Mouse (Mus musculus) liver, embryonic 14.5 days (tissue): ENCODE results near the gene Slc9a5. TPM values are rescaled to one million over a fixed set of nuclear protein-coding genes. Genes with fewer than 3 reads are reported as not detected.

ENCODE experiments used
- ATAC-seq: fragments of 200-750 bp; cut with Nextera tagmentation; 2 replicates; pipeline ENCODE4 v1.8.0; 2017; ENCODE audit warnings: moderate number of reproducible peaks, mild to moderate bottlenecking, moderate library complexity; ENCODE audit not compliant: insufficient read depth
- DNase-seq, 3 experiments: peaks; one replicate each; pipeline ENCODE4 v3.0.0-alpha.2; 2012 to 2013; ENCODE audit warnings: low read depth in 3 of 3, low spot score in 3 of 3
- H3K27ac ChIP-seq: fragments of 300-500 bp; sonication (generic); 2 replicates; pipeline ENCODE4 v1.5.1; 2014; ENCODE audit warnings: moderate library complexity, mild to moderate bottlenecking, control low read depth, inconsistent platforms
- H3K27me3 ChIP-seq: fragments of 300-500 bp; sonication (generic); 2 replicates; pipeline ENCODE4 v1.6.1; 2014; ENCODE audit warnings: mild to moderate bottlenecking, low read length, moderate library complexity; ENCODE audit not compliant: control insufficient read depth, insufficient read depth
- H3K36me3 ChIP-seq: fragments of 300-500 bp; sonication (generic); replicated peaks from 2 replicates; pipeline ENCODE4 v1.6.1; 2014; ENCODE audit warnings: low read depth; ENCODE audit not compliant: control insufficient read depth, insufficient read depth
- H3K4me1 ChIP-seq, 2 experiments: fragments of 200-500 bp in 1 of 2; fragments of 300-500 bp in 1 of 2; sonication (generic) in 1 of 2; replicated peaks; 2 replicates each; pipeline ENCODE4 v1.6.1; 2012 to 2014; ENCODE audit warnings: antibody characterized with exemption in 1 of 2, inconsistent platforms in 1 of 2, low read length in 1 of 2; ENCODE audit not compliant: control insufficient read depth in 2 of 2, insufficient read depth in 2 of 2
- H3K4me2 ChIP-seq: fragments of 300-500 bp; sonication (generic); 2 replicates; pipeline ENCODE4 v1.6.1; 2014; ENCODE audit warnings: low read depth, mild to moderate bottlenecking, control low read depth, moderate library complexity
- H3K4me3 ChIP-seq, 2 experiments: fragments of 200-500 bp in 1 of 2; fragments of 300-500 bp in 1 of 2; sonication (generic) in 1 of 2; 2 replicates each; pipeline ENCODE4 v1.5.1; 2012 to 2014; ENCODE audit warnings: low read depth in 2 of 2, low read length in 2 of 2, mild to moderate bottlenecking in 2 of 2, control low read depth in 1 of 2, inconsistent platforms in 1 of 2, moderate library complexity in 1 of 2; ENCODE audit not compliant: insufficient read depth in 1 of 2
- H3K9ac ChIP-seq: fragments of 300-500 bp; sonication (generic); replicated peaks from 2 replicates; pipeline ENCODE4 v1.6.1; 2014; ENCODE audit warnings: mild to moderate bottlenecking, control low read depth, moderate library complexity
- H3K9me3 ChIP-seq: fragments of 300-500 bp; sonication (generic); 2 replicates; pipeline ENCODE4 v1.6.1; 2016; ENCODE audit warnings: low read length, mixed read lengths; ENCODE audit not compliant: control insufficient read depth
- CTCF ChIP-seq: IDR thresholded peaks from 2 replicates; pipeline ENCODE4 v1.5.1; 2016; ENCODE audit warnings: antibody characterized with exemption, low read depth, control low read depth
- EP300 ChIP-seq: IDR thresholded peaks from 2 replicates; pipeline ENCODE4 v1.6.1; 2016; ENCODE audit warnings: antibody characterized with exemption, low read depth
- WGBS: fragments of 180-500 bp; shearing (Covaris S2); extraction: QIAGEN DNeasy Blood & Tissue Kit; methylation state at CpG from one replicate; pipeline ENCODE4 v1.1.7; 2014; ENCODE audit not compliant: insufficient replicate concordance; 5-methylcytosine and 5-hydroxymethylcytosine counted together
- polyA plus RNA-seq, 2 experiments: library from polyadenylated mRNA; depleted of rRNA in 1 of 2; stranded (reverse) in 1 of 2; unstranded in 1 of 2; fragments of >200 nt; fragmentation: Nextera tagmentation in 1 of 2; extraction: Ambion mirVana in 1 of 2; gene quantifications; 2 replicates each; pipeline versions ENCODE4 v1.2.1 to v1.2.3; 2012 to 2014

Gene Slc9a5
- polyA plus RNA-seq, 2 experiments: 0.08 to 0.87 TPM

- Histone ChIP-seq H3K36me3 (no peaks in the 10 kb centered on the region), H3K9ac (no peak overlapping the region), H3K4me3 (no peak overlapping the region), H3K4me1 (no peaks in the 10 kb centered on the region), H3K27me3 (no peaks in the 10 kb centered on the region), H3K9me3 (no peaks in the 10 kb centered on the region), H3K27ac (no peak overlapping the region), H3K4me2 (no peak overlapping the region)
- WGBS: 62% methylated on average over 12 of the region's 12 CpGs
- ATAC-seq (no peak), DNase-seq (no peak)
- TF ChIP-seq CTCF (no peak), EP300 (no peak)
These were observed 44.6 kb downstream of the Slc9a5 start for GRCm38 (mm10) chr8:105393089-105393787.

- DNase-seq (no peak), ATAC-seq (no peak)
- H3K4me3 ChIP-seq: no peak overlapping the region
- H3K9me3 ChIP-seq: no peaks in the 10 kb centered on the region
- no peaks in the 10 kb centered on the region for H3K4me1 ChIP-seq
- WGBS: 60% methylated on average over 7 of the region's 7 CpGs
- TF ChIP-seq CTCF: no peak
- TF ChIP-seq EP300: no peak
- no peaks in the 10 kb centered on the region for H3K27me3 ChIP-seq
- no peak overlapping the region for H3K4me2 ChIP-seq
- no peak overlapping the region for H3K27ac ChIP-seq
- H3K9ac ChIP-seq: no peak overlapping the region
- no peaks in the 10 kb centered on the region for H3K36me3 ChIP-seq
These were observed 45.3 kb downstream of the Slc9a5 start for GRCm38 (mm10) chr8:105393915-105394314.

GRCm38 (mm10) chr8:105397747-105398146 lies 49.1 kb downstream of the Slc9a5 start:
- H3K4me3 ChIP-seq: no peak overlapping the region
- no peak overlapping the region for H3K4me2 ChIP-seq
- no peaks in the 10 kb centered on the region for H3K4me1 ChIP-seq
- H3K27me3 ChIP-seq: no peaks in the 10 kb centered on the region
- H3K36me3 ChIP-seq: no peaks in the 10 kb centered on the region
- DNase-seq: peak; percentile 9 to 26 (median 24)
- H3K27ac ChIP-seq: no peak overlapping the region
- no peak overlapping the region for H3K9ac ChIP-seq
- 21% methylated on average over 3 of the region's 3 CpGs for WGBS
- H3K9me3 ChIP-seq: no peaks in the 10 kb centered on the region
- ATAC-seq: no peak
- peak; percentile 68 for TF ChIP-seq CTCF
- TF ChIP-seq EP300: no peak

- no peak overlapping the region for H3K4me2 ChIP-seq
- H3K4me3 ChIP-seq: no peak overlapping the region
- no peaks in the 10 kb centered on the region for H3K4me1 ChIP-seq
- H3K9ac ChIP-seq: no peak overlapping the region
- WGBS: 64% methylated on average over 5 of the region's 5 CpGs
- H3K36me3 ChIP-seq: no peaks in the 10 kb centered on the region
- H3K27me3 ChIP-seq: no peaks in the 10 kb centered on the region
- no peaks in the 10 kb centered on the region for H3K9me3 ChIP-seq
- ATAC-seq (no peak), DNase-seq (no peak)
- H3K27ac ChIP-seq: no peak overlapping the region
- TF ChIP-seq CTCF: no peak
- no peak for TF ChIP-seq EP300
These were observed 51.4 kb downstream of the Slc9a5 start for GRCm38 (mm10) chr8:105400016-105400415.

GRCm38 (mm10) chr8:105403467-105403866 lies 54.8 kb downstream of the Slc9a5 start:
- no peaks in the 10 kb centered on the region for H3K36me3 ChIP-seq
- no peak overlapping the region for H3K9ac ChIP-seq
- DNase-seq: no peak
- H3K9me3 ChIP-seq: no peaks in the 10 kb centered on the region
- H3K4me1 ChIP-seq: no peaks in the 10 kb centered on the region
- H3K27me3 ChIP-seq: no peaks in the 10 kb centered on the region
- 64% methylated on average over 8 of the region's 8 CpGs for WGBS
- ATAC-seq: no peak
- TF ChIP-seq CTCF (no peak), EP300 (no peak)
- no peak overlapping the region for H3K4me3 ChIP-seq
- no peak overlapping the region for H3K27ac ChIP-seq
- no peak overlapping the region for H3K4me2 ChIP-seq
